10 mouse cellular contexts compared by ENCODE assay signal in genomic region chr2:173801405-173801876, GRCm38 (mm10).
DNase-seq lines count a peak whose midpoint lies in the region; TF ChIP-seq lines count a peak whose summit lies in the region.
"Had no signal": no experiment of that assay in that cellular context is flagged by ENCODE, and none has a peak within 500 bp of the region (broad histone marks: within the 10 kb centered on the region; RNA-seq: fewer than 3 reads in every experiment).

No protein-coding gene starts in this region.

- TF ChIP-seq CTCF in left cerebral cortex, adult 2 months (IDR thresholded peaks at IDR 0.05): no peak

- no peak overlapping the region for H3K27ac ChIP-seq in left cerebral cortex, adult 2 months
- H3K27ac ChIP-seq: midbrain, embryonic 12.5 days had no signal

- no peak overlapping the region for H3K4me3 ChIP-seq in left cerebral cortex, adult 2 months
- H3K4me3 ChIP-seq: midbrain, embryonic 12.5 days had no signal

- intact Hi-C loops in left cerebral cortex, adult 2 months (cut with DNase I): loop anchor here (10.0 kb wide), 1 partner anchor 207 kb away; no protein-coding TSS in a partner anchor

- peak; percentile 49 for DNase-seq in adrenal gland, postnatal 14 days
- DNase-seq in adrenal gland, adult 18-20 months (ENCODE audit: low spot score in 2 of 2): no peak
- peak; percentile 58 for DNase-seq in embryo, embryonic 11 days
- DNase-seq in heart, adult 9 months (ENCODE audit: low spot score in 2 of 2): peak; percentile 66 to 70
- DNase-seq in kidney, postnatal 36 days: peak; percentile 27 to 40
- DNase-seq in left cerebral cortex, adult 2 months (ENCODE audit: extremely low spot score in 1 of 2, low spot score in 2 of 2): no peak
- DNase-seq in cerebellum, postnatal 4 days (ENCODE audit: low spot score in 2 of 2): no peak
- no peak for DNase-seq in retina, postnatal 1 day
- DNase-seq: cerebellum, postnatal 10 days had no signal

Comparison
In these comparisons a context has a peak if more than half of its experiments do, and no peak if none do; other contexts are left out.
1. DNase-seq: peak in adrenal gland, postnatal 14 days (single experiment), embryo, embryonic 11 days (single experiment), heart, adult 9 months (2 of 2) and kidney, postnatal 36 days (2 of 2); none in adrenal gland, adult 18-20 months (0 of 2), left cerebral cortex, adult 2 months (0 of 2), cerebellum, postnatal 4 days (0 of 2) and retina, postnatal 1 day (single experiment).